Mouse (Mus musculus): ENCODE data around the gene Tcf23. TPM values are rescaled to one million over a fixed set of nuclear protein-coding genes. Genes with fewer than 3 reads are reported as not detected.
A peak's percentile ranks its signal among the peaks of the same experiment; 100 is the strongest.

Gene Tcf23
- polyA plus RNA-seq, 1 experiment: 0.34 TPM

- DNase-seq (ENCODE audit: low read depth in 1 of 2, low spot score in 2 of 2): no peak
- Histone ChIP-seq H3K27ac (ENCODE audit: insufficient read depth, low read length) (no peak overlapping the region), H3K4me1 (ENCODE audit: control insufficient read depth, insufficient read depth, insufficient read length) (peaks cover 3% of the 10 kb centered on the region; the same call in 1 of the 2 replicates), H3K4me3 (ENCODE audit: extremely low read depth, insufficient read depth, insufficient read length) (no peak overlapping the region), H3K36me3 (ENCODE audit: control insufficient read depth, insufficient read depth, low read length) (no peaks in the 10 kb centered on the region), H3K27me3 (ENCODE audit: control insufficient read depth, insufficient read depth, low read length) (no peaks in the 10 kb centered on the region)
- WGBS: 76% methylated on average over 6 of the region's 6 CpGs
- TF ChIP-seq POLR2A (IDR thresholded peaks at IDR 0.05; ENCODE audit: low read depth, low read length) (no peak), CTCF (IDR thresholded peaks at IDR 0.05; ENCODE audit: extremely low read depth, insufficient read depth, insufficient read length, insufficient replicate concordance) (no peak)
Measured at GRCm38 (mm10) chr5:30923119-30923518, 45.3 kb upstream of the Tcf23 start.

- Histone ChIP-seq H3K27ac (ENCODE audit: insufficient read depth, low read length) (no peak overlapping the region), H3K36me3 (ENCODE audit: control insufficient read depth, insufficient read depth, low read length) (no peaks in the 10 kb centered on the region), H3K27me3 (ENCODE audit: control insufficient read depth, insufficient read depth, low read length) (no peaks in the 10 kb centered on the region), H3K4me3 (ENCODE audit: extremely low read depth, insufficient read depth, insufficient read length) (no peak overlapping the region), H3K4me1 (ENCODE audit: control insufficient read depth, insufficient read depth, insufficient read length) (peaks cover 3% of the 10 kb centered on the region; the same call in 1 of the 2 replicates)
- 85% methylated on average over 8 of the region's 8 CpGs for WGBS
- TF ChIP-seq POLR2A (IDR thresholded peaks at IDR 0.05; ENCODE audit: low read depth, low read length) (no peak), CTCF (IDR thresholded peaks at IDR 0.05; ENCODE audit: extremely low read depth, insufficient read depth, insufficient read length, insufficient replicate concordance) (no peak)
- DNase-seq (ENCODE audit: low read depth in 1 of 2, low spot score in 2 of 2): no peak
Measured at GRCm38 (mm10) chr5:30924614-30925013, 43.8 kb upstream of the Tcf23 start.

DNA sequence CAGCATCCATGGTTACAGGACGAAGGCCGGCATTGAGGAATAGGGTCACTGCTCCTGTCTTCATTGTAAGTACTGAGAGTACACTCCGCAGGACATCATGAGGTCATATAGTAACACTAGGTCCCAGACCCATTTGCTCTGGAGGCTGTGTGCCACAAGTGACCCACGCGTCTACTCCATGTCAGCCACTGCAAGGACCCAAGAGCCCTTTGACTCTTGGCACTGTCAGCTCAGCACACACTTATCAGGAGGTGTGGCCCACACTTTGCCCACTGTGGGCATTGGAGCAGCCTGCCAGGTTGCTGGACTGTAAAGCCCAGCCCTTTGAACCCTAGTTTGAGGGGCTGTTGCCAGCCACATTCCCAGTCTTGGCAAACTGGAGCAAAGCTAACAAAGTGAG is 43.2 kb upstream of the Tcf23 start:
- Histone ChIP-seq H3K4me1 (ENCODE audit: control insufficient read depth, insufficient read depth, insufficient read length) (peaks cover 3% of the 10 kb centered on the region; the same call in 1 of the 2 replicates), H3K36me3 (ENCODE audit: control insufficient read depth, insufficient read depth, low read length) (no peaks in the 10 kb centered on the region), H3K4me3 (ENCODE audit: extremely low read depth, insufficient read depth, insufficient read length) (no peak overlapping the region), H3K27me3 (ENCODE audit: control insufficient read depth, insufficient read depth, low read length) (no peaks in the 10 kb centered on the region), H3K27ac (ENCODE audit: insufficient read depth, low read length) (no peak overlapping the region)
- 97% methylated on average over 5 of the region's 5 CpGs for WGBS
- no peak for TF ChIP-seq POLR2A (IDR thresholded peaks at IDR 0.05; ENCODE audit: low read depth, low read length)
- TF ChIP-seq CTCF (IDR thresholded peaks at IDR 0.05; ENCODE audit: extremely low read depth, insufficient read depth, insufficient read length, insufficient replicate concordance): no peak
- no peak for DNase-seq (ENCODE audit: low read depth in 1 of 2, low spot score in 2 of 2)

DNA sequence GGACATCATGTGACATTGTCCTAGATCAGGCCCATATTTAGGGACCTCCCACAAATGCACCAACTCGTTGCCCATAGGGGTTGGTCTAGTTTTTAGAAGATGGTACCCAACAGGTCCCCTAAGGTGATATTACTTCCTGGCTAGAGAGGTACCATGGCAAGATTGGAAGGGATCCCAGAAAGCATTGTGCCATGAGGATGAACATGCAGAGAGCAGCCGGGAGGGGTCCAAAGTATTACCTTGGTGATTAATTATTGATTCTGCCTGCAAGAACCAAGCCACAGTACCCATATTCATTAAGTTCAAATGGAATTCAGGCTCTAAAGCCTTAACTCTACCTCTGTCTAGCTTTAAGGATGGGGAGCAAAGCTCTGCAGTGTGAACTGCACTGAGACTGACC is 42.4 kb upstream of the Tcf23 start:
- no peak for DNase-seq (ENCODE audit: low read depth in 1 of 2, low spot score in 2 of 2)
- Histone ChIP-seq H3K36me3 (ENCODE audit: control insufficient read depth, insufficient read depth, low read length) (no peaks in the 10 kb centered on the region), H3K27me3 (ENCODE audit: control insufficient read depth, insufficient read depth, low read length) (no peaks in the 10 kb centered on the region), H3K4me1 (ENCODE audit: control insufficient read depth, insufficient read depth, insufficient read length) (peaks cover 3% of the 10 kb centered on the region; the same call in 1 of the 2 replicates), H3K27ac (ENCODE audit: insufficient read depth, low read length) (no peak overlapping the region), H3K4me3 (ENCODE audit: extremely low read depth, insufficient read depth, insufficient read length) (no peak overlapping the region)
- 89% methylated on average over 2 of the region's 2 CpGs for WGBS
- TF ChIP-seq POLR2A (IDR thresholded peaks at IDR 0.05; ENCODE audit: low read depth, low read length): no peak
- TF ChIP-seq CTCF (IDR thresholded peaks at IDR 0.05; ENCODE audit: extremely low read depth, insufficient read depth, insufficient read length, insufficient replicate concordance): no peak

DNA sequence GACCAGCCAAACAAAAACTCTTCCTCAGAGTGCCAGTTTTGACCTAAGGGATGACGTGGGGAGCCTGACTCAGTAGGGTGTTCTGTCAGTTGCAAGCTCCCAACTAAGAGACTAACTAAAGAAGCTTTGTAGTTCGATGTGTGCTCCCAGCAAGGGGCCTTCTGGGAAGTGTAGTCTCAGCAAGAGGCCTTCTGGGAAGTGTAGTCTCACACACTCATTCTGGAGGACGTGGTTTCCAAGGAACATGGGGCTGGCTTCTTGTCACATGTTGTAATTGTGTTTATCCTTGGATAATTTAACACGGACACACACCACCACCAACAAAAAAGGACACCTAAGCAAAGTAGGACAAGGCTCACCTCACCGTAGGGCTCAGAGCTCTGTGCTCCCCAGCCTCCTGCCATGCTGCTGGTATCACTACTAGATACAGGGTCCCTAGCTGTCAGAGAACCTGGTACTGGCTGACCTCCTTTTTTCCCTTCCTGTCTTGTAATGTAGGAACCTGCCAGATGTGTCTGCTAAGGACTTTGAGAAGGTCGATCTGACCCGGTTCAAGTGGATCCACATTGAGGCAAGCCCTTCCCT is 40.4 kb upstream of the Tcf23 start:
- Histone ChIP-seq H3K4me1 (ENCODE audit: control insufficient read depth, insufficient read depth, insufficient read length) (no peaks in the 10 kb centered on the region), H3K36me3 (ENCODE audit: control insufficient read depth, insufficient read depth, low read length) (no peaks in the 10 kb centered on the region), H3K4me3 (ENCODE audit: extremely low read depth, insufficient read depth, insufficient read length) (no peak overlapping the region), H3K27me3 (ENCODE audit: control insufficient read depth, insufficient read depth, low read length) (no peaks in the 10 kb centered on the region), H3K27ac (ENCODE audit: insufficient read depth, low read length) (no peak overlapping the region)
- no peak for DNase-seq (ENCODE audit: low read depth in 1 of 2, low spot score in 2 of 2)
- WGBS: 63% methylated on average over 7 of the region's 7 CpGs
- no peak for TF ChIP-seq CTCF (IDR thresholded peaks at IDR 0.05; ENCODE audit: extremely low read depth, insufficient read depth, insufficient read length, insufficient replicate concordance)
- TF ChIP-seq POLR2A (IDR thresholded peaks at IDR 0.05; ENCODE audit: low read depth, low read length): no peak

GRCm38 (mm10) chr5:30930121-30930520 is 38.3 kb upstream of the Tcf23 start:
- Histone ChIP-seq H3K4me3 (ENCODE audit: extremely low read depth, insufficient read depth, insufficient read length) (no peak overlapping the region), H3K36me3 (ENCODE audit: control insufficient read depth, insufficient read depth, low read length) (no peaks in the 10 kb centered on the region), H3K4me1 (ENCODE audit: control insufficient read depth, insufficient read depth, insufficient read length) (no peaks in the 10 kb centered on the region), H3K27ac (ENCODE audit: insufficient read depth, low read length) (no peak overlapping the region), H3K27me3 (ENCODE audit: control insufficient read depth, insufficient read depth, low read length) (no peaks in the 10 kb centered on the region)
- TF ChIP-seq POLR2A (IDR thresholded peaks at IDR 0.05; ENCODE audit: low read depth, low read length) (no peak), CTCF (IDR thresholded peaks at IDR 0.05; ENCODE audit: extremely low read depth, insufficient read depth, insufficient read length, insufficient replicate concordance) (peak; percentile 42; the same call in 1 of the 2 replicates)
- DNase-seq (ENCODE audit: low read depth in 1 of 2, low spot score in 2 of 2): peak in 1 of 2 experiments; percentile 44
- 68% methylated on average over 4 of the region's 4 CpGs for WGBS

GRCm38 (mm10) chr5:30930846-30931245 is 37.6 kb upstream of the Tcf23 start:
- no peaks in the 10 kb centered on the region for H3K27me3 ChIP-seq (ENCODE audit: control insufficient read depth, insufficient read depth, low read length)
- TF ChIP-seq POLR2A (IDR thresholded peaks at IDR 0.05; ENCODE audit: low read depth, low read length) (no peak), CTCF (IDR thresholded peaks at IDR 0.05; ENCODE audit: extremely low read depth, insufficient read depth, insufficient read length, insufficient replicate concordance) (no peak)
- no peaks in the 10 kb centered on the region for H3K4me1 ChIP-seq (ENCODE audit: control insufficient read depth, insufficient read depth, insufficient read length)
- H3K36me3 ChIP-seq (ENCODE audit: control insufficient read depth, insufficient read depth, low read length): no peaks in the 10 kb centered on the region
- DNase-seq (ENCODE audit: low read depth in 1 of 2, low spot score in 2 of 2): no peak
- no peak overlapping the region for H3K27ac ChIP-seq (ENCODE audit: insufficient read depth, low read length)
- 78% methylated on average over 6 of the region's 6 CpGs for WGBS
- no peak overlapping the region for H3K4me3 ChIP-seq (ENCODE audit: extremely low read depth, insufficient read depth, insufficient read length)
